Mouse (Mus musculus): ENCODE measurements around the gene Gla. TPM values are rescaled to one million over a fixed set of nuclear protein-coding genes. Genes with fewer than 3 reads are reported as not detected.
A peak's percentile ranks its signal among the peaks of the same experiment; 100 is the strongest.

Gla gene
- polyA plus RNA-seq, 1 experiment from 2014 or later = 3.5 TPM

DNA sequence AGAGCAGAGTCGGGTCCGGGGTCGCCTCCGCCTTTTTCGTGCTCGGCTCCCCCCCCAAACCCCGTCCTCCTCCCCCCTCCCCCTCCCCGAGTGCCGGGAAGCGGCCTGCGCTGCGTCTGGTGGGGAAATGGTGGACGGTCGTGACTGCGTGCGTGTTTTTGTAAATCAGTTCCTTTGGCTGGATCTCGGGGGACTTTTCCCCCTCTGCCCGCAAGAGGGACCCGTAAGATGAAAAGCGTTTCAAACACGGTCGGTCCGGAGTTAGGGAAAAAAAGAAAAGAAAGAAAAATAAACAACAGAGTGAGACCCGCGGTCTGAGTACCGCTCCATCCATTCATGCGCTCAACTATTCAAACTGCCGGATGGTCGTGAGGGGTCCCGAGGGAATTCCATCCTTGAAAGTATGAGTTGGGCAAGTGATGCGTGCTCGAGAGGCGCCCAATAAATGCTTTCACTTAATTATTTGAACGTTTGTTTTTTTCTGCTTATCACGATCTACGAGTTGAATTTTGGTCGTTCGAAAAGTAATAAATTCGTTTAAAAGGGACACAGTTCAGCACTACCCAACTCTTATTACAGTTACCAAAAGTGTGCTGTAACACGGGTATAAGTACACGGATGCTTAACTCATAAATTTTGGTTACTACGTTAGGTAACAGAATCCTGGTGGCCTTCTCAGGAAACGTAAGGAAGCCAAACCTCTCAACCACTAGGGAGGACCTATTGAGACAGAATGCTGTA lies 625 bp upstream of the Gla start:
- H3K27ac ChIP-seq (ENCODE audit: low read depth, low read length) = peak overlapping the region; percentile 85
- peak overlapping the region; percentile 40 for H3K4me2 ChIP-seq (ENCODE audit: low read depth)
- H3K9me3 ChIP-seq (ENCODE audit: control insufficient read depth, low read length) = no peaks in the 10 kb centered on the region
- H3K4me3 ChIP-seq (ENCODE audit: low read depth, low read length) = peak overlapping the region; percentile 48
- H3K27me3 ChIP-seq (ENCODE audit: control insufficient read depth, insufficient read depth, low read length) = no peaks in the 10 kb centered on the region
- no peaks in the 10 kb centered on the region for H3K4me1 ChIP-seq (ENCODE audit: control insufficient read depth, insufficient read depth, low read length)
- DNase-seq (ENCODE audit: low spot score) = no peak
- WGBS = 20% methylated on average over 43 of the region's 43 CpGs
- peak overlapping the region; percentile 57 for H3K9ac ChIP-seq (ENCODE audit: low read length)
- ATAC-seq (ENCODE audit: insufficient read depth, low FRiP score, low TSS enrichment) = peak; percentile 82
- no peaks in the 10 kb centered on the region for H3K36me3 ChIP-seq (ENCODE audit: control insufficient read depth, insufficient read depth, low read length)

DNA sequence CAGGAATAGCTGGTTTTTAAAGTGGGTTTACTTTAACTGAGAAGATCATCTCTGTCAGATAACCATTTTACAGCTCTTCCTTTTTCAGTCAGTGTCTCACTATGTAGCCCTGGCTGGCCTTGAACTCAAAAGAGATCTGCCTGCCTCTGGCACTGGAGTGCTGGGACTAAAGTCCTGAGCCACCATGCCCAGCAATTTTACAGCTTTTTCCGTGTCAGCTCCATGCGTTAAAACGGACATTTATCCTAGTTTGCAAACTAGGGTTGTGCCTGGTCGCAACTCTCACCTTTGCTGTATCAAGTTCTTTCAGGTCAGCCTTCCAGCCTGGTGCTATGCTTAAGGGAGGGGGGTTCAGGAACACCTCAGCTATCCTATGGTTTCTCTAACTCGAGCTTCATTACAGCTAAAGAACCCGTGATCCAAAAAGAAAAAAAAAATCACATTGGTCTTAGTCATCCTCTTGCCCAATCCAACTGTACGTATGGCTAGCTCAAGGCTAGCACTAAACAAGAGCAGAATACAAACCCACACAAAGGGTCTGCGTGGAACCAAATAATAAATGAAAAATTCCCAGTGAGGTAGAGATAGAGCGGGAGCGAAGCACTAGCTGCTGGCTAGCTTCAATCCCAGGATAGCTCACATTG lies 881 bp downstream of the Gla start:
- H3K4me1 ChIP-seq (ENCODE audit: control insufficient read depth, insufficient read depth, low read length) = no peaks in the 10 kb centered on the region
- WGBS = 29% methylated on average over 10 of the region's 10 CpGs
- DNase-seq (ENCODE audit: low spot score) (no peak), ATAC-seq (ENCODE audit: insufficient read depth, low FRiP score, low TSS enrichment) (no peak)
- no peak overlapping the region for H3K27ac ChIP-seq (ENCODE audit: low read depth, low read length)
- no peaks in the 10 kb centered on the region for H3K36me3 ChIP-seq (ENCODE audit: control insufficient read depth, insufficient read depth, low read length)
- peak overlapping the region; percentile 51 for H3K4me2 ChIP-seq (ENCODE audit: low read depth)
- H3K9me3 ChIP-seq (ENCODE audit: control insufficient read depth, low read length) = no peaks in the 10 kb centered on the region
- H3K9ac ChIP-seq (ENCODE audit: low read length) = peak overlapping the region; percentile 49
- peak overlapping the region; percentile 45 for H3K4me3 ChIP-seq (ENCODE audit: low read depth, low read length)
- no peaks in the 10 kb centered on the region for H3K27me3 ChIP-seq (ENCODE audit: control insufficient read depth, insufficient read depth, low read length)

DNA sequence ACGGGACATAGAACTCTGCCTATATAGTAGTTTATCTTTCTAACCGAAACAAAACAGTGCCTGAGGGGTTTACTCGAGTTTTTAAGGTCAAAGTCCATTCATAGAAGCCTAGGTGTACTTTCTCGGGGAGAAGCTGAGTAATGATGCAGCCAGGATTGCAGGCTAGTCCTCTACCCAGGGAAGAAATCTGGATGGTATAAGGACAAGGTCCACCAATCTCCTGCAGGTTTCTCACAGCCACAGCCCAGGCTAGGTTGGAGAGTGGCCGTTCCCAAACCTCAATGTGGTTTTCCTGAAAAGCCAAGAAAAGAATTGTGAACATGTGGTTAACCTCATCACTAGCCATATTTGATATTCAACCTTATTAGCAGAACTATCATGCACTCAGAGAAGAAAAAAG lies 11.1 kb downstream of the Gla start:
- Histone ChIP-seq H3K36me3 (ENCODE audit: control insufficient read depth, insufficient read depth, low read length) (no peaks in the 10 kb centered on the region), H3K27me3 (ENCODE audit: control insufficient read depth, insufficient read depth, low read length) (no peaks in the 10 kb centered on the region), H3K9me3 (ENCODE audit: control insufficient read depth, low read length) (no peaks in the 10 kb centered on the region), H3K4me3 (ENCODE audit: low read depth, low read length) (no peak overlapping the region), H3K9ac (ENCODE audit: low read length) (no peak overlapping the region), H3K4me2 (ENCODE audit: low read depth) (no peak overlapping the region), H3K27ac (ENCODE audit: low read depth, low read length) (no peak overlapping the region), H3K4me1 (ENCODE audit: control insufficient read depth, insufficient read depth, low read length) (no peaks in the 10 kb centered on the region)
- no peak for ATAC-seq (ENCODE audit: insufficient read depth, low FRiP score, low TSS enrichment)
- DNase-seq (ENCODE audit: low spot score) = no peak
- WGBS = 69% methylated on average over 5 of the region's 5 CpGs

DNA sequence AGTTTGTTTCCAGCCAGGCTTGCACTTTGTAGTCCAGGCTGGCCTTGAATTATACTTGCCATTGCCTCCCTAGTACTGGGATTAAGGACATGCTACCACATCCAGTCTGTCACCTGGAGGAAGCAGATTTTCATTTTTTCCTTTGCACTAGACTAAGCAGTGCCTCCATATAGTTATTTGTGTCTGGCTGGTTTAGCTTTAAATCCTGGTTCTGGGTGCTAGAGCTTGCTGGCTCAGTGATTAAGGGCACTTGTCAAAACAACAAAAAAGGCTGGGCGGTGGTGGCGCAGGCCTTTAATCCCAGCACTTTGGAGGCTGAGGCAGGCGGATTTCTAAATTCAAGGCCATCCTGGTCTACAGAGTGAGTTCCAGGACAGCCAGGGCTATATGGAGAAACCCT lies 11.9 kb downstream of the Gla start:
- Histone ChIP-seq H3K4me1 (ENCODE audit: control insufficient read depth, insufficient read depth, low read length) (no peaks in the 10 kb centered on the region), H3K9me3 (ENCODE audit: control insufficient read depth, low read length) (no peaks in the 10 kb centered on the region), H3K36me3 (ENCODE audit: control insufficient read depth, insufficient read depth, low read length) (no peaks in the 10 kb centered on the region), H3K9ac (ENCODE audit: low read length) (no peak overlapping the region), H3K4me2 (ENCODE audit: low read depth) (no peak overlapping the region), H3K4me3 (ENCODE audit: low read depth, low read length) (no peak overlapping the region), H3K27ac (ENCODE audit: low read depth, low read length) (no peak overlapping the region), H3K27me3 (ENCODE audit: control insufficient read depth, insufficient read depth, low read length) (no peaks in the 10 kb centered on the region)
- no peak for ATAC-seq (ENCODE audit: insufficient read depth, low FRiP score, low TSS enrichment)
- WGBS = 87% methylated on average over 3 of the region's 3 CpGs
- DNase-seq (ENCODE audit: low spot score) = no peak

DNA sequence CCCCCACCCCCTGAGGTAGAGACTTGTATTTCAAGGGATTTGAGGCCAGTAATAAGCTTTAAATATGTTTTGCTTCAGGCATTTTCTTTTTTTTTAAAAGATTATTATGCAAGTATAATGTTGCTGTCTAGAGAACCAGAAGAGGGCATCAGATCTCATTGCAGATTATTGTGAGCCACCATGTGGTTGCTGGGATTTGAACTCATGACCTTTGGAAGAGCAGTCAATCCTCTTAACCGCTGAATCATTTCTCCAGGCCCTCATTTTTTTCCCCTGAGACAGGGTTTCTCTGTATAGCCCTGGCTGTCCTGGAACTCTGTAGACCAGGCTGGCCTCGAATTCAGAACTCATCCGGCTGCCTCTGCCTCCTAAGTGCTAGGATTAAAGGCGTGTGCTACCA lies 12.7 kb downstream of the Gla start:
- no peaks in the 10 kb centered on the region for H3K36me3 ChIP-seq (ENCODE audit: control insufficient read depth, insufficient read depth, low read length)
- no peaks in the 10 kb centered on the region for H3K4me1 ChIP-seq (ENCODE audit: control insufficient read depth, insufficient read depth, low read length)
- no peaks in the 10 kb centered on the region for H3K27me3 ChIP-seq (ENCODE audit: control insufficient read depth, insufficient read depth, low read length)
- H3K4me2 ChIP-seq (ENCODE audit: low read depth) = no peak overlapping the region
- 79% methylated on average over 4 of the region's 4 CpGs for WGBS
- H3K27ac ChIP-seq (ENCODE audit: low read depth, low read length) = no peak overlapping the region
- ATAC-seq (ENCODE audit: insufficient read depth, low FRiP score, low TSS enrichment) (no peak), DNase-seq (ENCODE audit: low spot score) (no peak)
- H3K4me3 ChIP-seq (ENCODE audit: low read depth, low read length) = no peak overlapping the region
- H3K9me3 ChIP-seq (ENCODE audit: control insufficient read depth, low read length) = no peaks in the 10 kb centered on the region
- H3K9ac ChIP-seq (ENCODE audit: low read length) = no peak overlapping the region

DNA sequence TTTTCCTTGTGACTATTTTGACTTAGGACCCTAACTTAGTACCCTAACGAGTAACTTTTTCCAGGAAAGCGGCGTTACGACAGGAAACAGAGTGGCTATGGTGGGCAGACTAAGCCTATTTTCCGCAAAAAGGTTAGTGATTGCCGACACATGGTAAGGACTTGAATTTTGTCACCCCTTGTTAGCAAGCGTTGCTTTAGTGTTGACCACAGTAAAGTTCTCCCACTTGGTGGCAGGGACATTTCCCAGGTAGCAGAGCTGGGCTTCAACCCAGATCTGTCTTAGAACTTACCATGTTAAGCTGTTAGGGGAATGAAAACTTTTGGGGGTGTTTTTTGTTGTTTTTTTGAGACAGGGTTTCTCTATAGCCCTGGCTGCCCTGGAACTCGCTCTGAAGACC lies 14.5 kb downstream of the Gla start:
- Histone ChIP-seq H3K4me1 (ENCODE audit: control insufficient read depth, insufficient read depth, low read length) (no peaks in the 10 kb centered on the region), H3K27me3 (ENCODE audit: control insufficient read depth, insufficient read depth, low read length) (no peaks in the 10 kb centered on the region), H3K9me3 (ENCODE audit: control insufficient read depth, low read length) (no peaks in the 10 kb centered on the region), H3K27ac (ENCODE audit: low read depth, low read length) (no peak overlapping the region), H3K4me3 (ENCODE audit: low read depth, low read length) (peak overlapping the region; percentile 44), H3K4me2 (ENCODE audit: low read depth) (peak overlapping the region; percentile 59), H3K9ac (ENCODE audit: low read length) (peak overlapping the region; percentile 68), H3K36me3 (ENCODE audit: control insufficient read depth, insufficient read depth, low read length) (no peaks in the 10 kb centered on the region)
- ATAC-seq (ENCODE audit: insufficient read depth, low FRiP score, low TSS enrichment) (no peak), DNase-seq (ENCODE audit: low spot score) (no peak)
- WGBS = 34% methylated on average over 8 of the region's 8 CpGs

DNA sequence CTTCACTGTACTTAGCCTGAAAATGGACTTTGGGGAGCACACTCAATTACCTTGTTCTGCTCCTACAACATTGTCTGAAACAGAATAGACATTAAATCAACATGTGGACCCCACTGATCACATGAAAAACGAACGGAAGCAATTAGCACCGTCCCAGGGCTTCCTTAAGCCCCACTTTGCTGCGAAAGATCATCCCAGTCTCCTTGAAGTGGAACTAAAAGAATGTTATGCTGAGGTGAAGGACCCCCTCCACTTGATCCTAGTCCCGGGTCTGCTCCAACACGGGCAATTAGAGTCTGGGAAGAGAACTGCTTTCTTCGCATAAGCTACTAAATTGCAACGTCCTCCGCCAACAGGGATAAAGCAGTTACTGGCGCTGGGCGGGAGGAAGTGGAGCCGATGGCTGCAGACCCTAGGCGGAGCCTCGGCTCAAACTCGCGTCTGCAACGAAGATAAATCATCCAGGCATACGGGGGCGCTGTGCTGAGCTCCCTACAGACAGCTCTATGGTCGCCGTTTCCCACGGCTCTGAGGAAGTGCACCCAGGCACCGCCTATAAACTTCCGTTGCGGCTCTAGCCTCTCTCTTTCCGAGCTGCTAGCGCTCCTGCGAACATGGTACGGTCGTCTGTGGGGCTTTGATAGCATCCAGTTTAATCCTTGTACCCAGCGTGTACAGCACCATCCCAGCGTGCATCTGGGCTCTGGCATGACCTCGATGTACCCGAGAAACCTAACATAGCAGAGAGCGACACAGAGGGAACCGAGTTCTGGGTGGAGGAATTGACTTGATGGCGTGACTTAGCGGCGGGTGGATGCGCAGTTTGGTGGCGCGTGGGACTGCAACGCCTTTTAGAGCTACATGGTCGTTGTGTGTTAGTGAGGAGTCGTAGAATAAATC lies 15.6 kb downstream of the Gla start, which contains the start of gene Rpl36a:
Gene Rpl36a, plus strand, starts transcription at position 552 of the 900 bp plus-strand sequence.
- H3K27ac ChIP-seq (ENCODE audit: low read depth, low read length) = peak within 1 kb of the TSS; percentile 84
- peak within 1 kb of the TSS; percentile 59 for H3K4me2 ChIP-seq (ENCODE audit: low read depth)
- ATAC-seq (ENCODE audit: insufficient read depth, low FRiP score, low TSS enrichment) = peak; percentile 97
- DNase-seq (ENCODE audit: low spot score) = peak; percentile 87
- no peaks in the 10 kb centered on the region for H3K9me3 ChIP-seq (ENCODE audit: control insufficient read depth, low read length)
- H3K4me3 ChIP-seq (ENCODE audit: low read depth, low read length) = peak within 1 kb of the TSS; percentile 44
- no peaks in the 10 kb centered on the region for H3K4me1 ChIP-seq (ENCODE audit: control insufficient read depth, insufficient read depth, low read length)
- H3K9ac ChIP-seq (ENCODE audit: low read length) = peak within 1 kb of the TSS; percentile 68
- no peaks in the 10 kb centered on the region for H3K27me3 ChIP-seq (ENCODE audit: control insufficient read depth, insufficient read depth, low read length)
- 17% methylated on average over 40 of the region's 45 CpGs for WGBS
- H3K36me3 ChIP-seq (ENCODE audit: control insufficient read depth, insufficient read depth, low read length) = no peaks in the 10 kb centered on the region

DNA sequence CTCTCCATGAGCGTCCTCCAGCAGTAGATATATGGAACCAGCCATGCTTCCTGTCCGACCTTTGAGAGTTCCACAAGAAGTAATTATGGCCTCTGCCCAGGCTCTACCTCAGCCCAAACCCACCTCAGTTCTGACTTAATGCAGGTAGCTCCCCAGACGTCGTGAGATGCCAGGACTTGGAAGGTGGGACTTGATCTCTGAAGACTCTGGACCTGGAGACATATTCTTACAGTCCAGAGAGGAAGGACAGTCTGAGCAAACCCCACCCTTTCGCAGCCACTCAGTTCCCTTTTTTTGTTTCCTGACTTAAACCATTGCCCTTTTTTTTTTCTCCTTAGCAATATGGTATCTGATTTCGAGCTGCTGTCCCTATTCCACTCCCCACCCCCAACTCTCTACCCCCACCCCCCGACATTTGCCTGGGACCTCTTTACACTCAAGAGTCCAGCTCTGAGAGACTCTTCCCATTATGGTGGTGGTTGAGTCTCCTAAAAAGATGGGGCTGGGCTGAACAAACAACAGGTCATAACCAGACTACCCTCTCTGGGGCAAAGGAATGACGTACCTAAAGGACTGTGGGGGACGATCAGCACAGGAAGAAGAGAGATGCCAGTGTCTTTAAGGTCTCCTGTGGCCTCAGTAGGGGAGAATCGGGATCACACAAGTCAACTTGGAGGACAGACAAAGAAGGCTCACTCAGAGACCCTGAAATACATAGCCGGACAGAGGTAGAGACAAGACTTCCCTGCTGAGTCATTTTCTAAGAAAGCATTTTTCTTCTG lies 17.8 kb downstream of the Gla start, which contains the start of gene Btk:
Gene Btk, minus strand, starts transcription at position 683 of the 782 bp plus-strand sequence.
- no peaks in the 10 kb centered on the region for H3K9me3 ChIP-seq (ENCODE audit: control insufficient read depth, low read length)
- ATAC-seq (ENCODE audit: insufficient read depth, low FRiP score, low TSS enrichment) = no peak
- 86% methylated on average over 10 of the region's 11 CpGs for WGBS
- no peak within 1 kb of the TSS for H3K27ac ChIP-seq (ENCODE audit: low read depth, low read length)
- H3K36me3 ChIP-seq (ENCODE audit: control insufficient read depth, insufficient read depth, low read length) = no peaks in the 10 kb centered on the region
- H3K4me2 ChIP-seq (ENCODE audit: low read depth) = no peak within 1 kb of the TSS
- no peak for DNase-seq (ENCODE audit: low spot score)
- H3K27me3 ChIP-seq (ENCODE audit: control insufficient read depth, insufficient read depth, low read length) = no peaks in the 10 kb centered on the region
- H3K4me3 ChIP-seq (ENCODE audit: low read depth, low read length) = no peak within 1 kb of the TSS
- no peak within 1 kb of the TSS for H3K9ac ChIP-seq (ENCODE audit: low read length)
- H3K4me1 ChIP-seq (ENCODE audit: control insufficient read depth, insufficient read depth, low read length) = no peaks in the 10 kb centered on the region

Measured in neural tube, embryonic 11.5 days (tissue).